Mouse (Mus musculus) left cerebral cortex, postnatal 10 days (tissue): ENCODE data around the gene Cdipt. TPM values are rescaled to one million over a fixed set of nuclear protein-coding genes. Genes with fewer than 3 reads are reported as not detected.
A peak's percentile ranks its signal among the peaks of the same experiment; 100 is the strongest.

ENCODE experiments used
- DNase-seq, 2 experiments: peaks; one replicate each; pipeline ENCODE4 v3.0.0; 2021 to 2022; ENCODE audit warnings: low spot score in 2 of 2, mixed read lengths in 1 of 2; ENCODE audit errors: extremely low spot score in 1 of 2
- intact Hi-C: fragments of 180-260 bp; cut with DNase I; formaldehyde crosslinking; loops from one replicate; pipeline ENCODE4 v1.15.1; 2025
- total RNA-seq, 2 experiments: library from RNA; stranded (reverse); gene quantifications; 2 replicates each; pipeline ENCODE4 v1.2.3; 2021

Gene Cdipt
- total RNA-seq: 100 to 1,000 TPM; 163 to 166 TPM

DNA sequence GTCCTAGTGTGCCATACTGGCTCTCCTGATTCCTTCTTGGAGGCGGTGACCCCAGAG is at the start of gene Cdipt:
TSS of gene Cdipt (plus strand) at position 22 of the 57 bp plus-strand sequence.
- intact Hi-C loops: loop anchor here (5.0 kb wide), 1 partner anchor 42 kb away; the partner anchor contains the start of genes Pagr1a and Pagr1b

GRCm38 (mm10) chr7:126926299-126926698 is 49.4 kb upstream of the Cdipt start:
- intact Hi-C loops: no loop called here
- no peak for DNase-seq

More for the DNA sequence above, at the start of gene Cdipt:
- DNase-seq: no peak

DNA sequence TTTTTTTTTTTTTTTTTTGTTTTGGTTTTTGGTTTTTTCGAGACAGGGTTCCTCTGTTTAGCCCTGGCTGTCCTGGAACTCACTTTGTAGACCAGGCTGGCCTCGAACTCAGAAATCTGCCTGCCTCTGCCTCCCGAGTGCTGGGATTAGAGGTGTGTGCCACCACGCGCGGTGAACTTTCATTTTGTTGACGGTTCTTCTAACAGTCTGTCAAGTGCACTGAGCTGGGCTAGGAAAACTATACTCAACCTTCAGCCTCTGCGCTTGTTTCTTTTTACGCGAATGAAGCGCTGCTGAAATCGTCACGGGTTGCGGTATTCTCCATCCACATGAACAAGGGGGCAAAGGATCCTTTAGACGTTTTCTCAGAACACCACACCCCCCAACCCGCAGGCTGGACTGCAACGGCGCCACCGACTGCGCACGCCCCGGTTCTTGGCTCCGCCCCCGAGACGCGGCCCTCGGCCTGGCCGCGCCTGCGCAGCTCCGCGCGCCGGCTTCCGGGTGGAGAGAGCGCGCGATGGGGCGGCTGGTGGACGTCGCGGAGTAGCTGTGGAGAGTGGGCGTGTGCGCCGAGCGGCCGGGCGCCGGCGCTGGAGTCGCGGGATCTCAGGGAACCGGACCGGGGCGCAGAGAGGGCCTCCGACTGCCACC is 47.2 kb upstream of the Cdipt start, which contains the start of gene Kctd13:
TSS of gene Kctd13 (plus strand) at position 496 of the 654 bp plus-strand sequence.
- DNase-seq: peak; percentile 83 to 95
- intact Hi-C loops: loop anchor here (1.0 kb wide), 1 partner anchor 30 kb away; no protein-coding TSS in a partner anchor

- intact Hi-C loops: no loop called here
- no peak for DNase-seq
Measured at GRCm38 (mm10) chr7:126929046-126929445, 46.7 kb upstream of the Cdipt start.

DNA sequence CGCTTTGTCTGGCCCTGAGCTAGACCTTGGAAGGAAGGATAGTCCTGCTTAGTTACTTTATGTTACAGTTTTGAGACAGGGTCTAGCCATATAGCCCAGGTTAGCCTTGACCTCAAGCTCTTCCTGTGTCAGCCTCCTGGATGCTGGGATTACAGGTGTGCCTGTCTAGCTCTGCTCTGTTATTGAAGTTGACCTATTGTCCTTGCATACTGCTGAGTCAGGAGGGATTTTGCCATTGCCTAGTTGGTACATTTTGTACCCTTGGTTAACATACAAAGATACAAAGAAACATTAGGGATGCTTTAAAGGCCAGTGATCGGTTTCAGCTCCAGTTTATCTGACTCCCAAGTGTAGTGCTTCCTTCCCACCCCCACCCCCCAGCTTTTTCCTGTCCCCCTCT is 43.1 kb upstream of the Cdipt start:
- DNase-seq: no peak
- intact Hi-C loops: no loop called here

GRCm38 (mm10) chr7:126941171-126941570 is 34.5 kb upstream of the Cdipt start:
- no peak for DNase-seq
- intact Hi-C loops: no loop called here

DNA sequence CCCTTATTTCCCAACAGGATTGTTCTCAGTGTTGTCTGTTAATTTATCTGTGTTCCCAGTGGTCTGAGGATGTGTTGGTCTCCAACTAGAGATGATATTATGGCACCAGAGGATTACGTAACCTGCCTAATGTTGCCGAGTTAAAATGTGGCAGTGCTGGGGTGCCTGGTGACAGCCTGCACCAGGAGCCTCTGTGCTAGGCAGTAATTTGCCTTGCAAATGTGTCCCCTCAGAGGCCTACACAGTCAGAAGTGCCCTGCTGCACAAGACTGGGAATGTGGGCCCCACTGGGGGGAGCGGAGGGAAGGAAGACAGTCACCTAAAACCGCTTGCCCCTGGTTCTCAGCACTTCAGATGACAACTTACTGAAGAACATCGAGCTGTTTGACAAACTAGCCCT is 33.9 kb upstream of the Cdipt start:
- no peak for DNase-seq
- intact Hi-C loops: no loop called here

GRCm38 (mm10) chr7:126946530-126946929 is 29.2 kb upstream of the Cdipt start:
- peak in 1 of 2 experiments; percentile 62 for DNase-seq
- intact Hi-C loops: no loop called here

- intact Hi-C loops: loop anchor here (2.0 kb wide), 1 partner anchor 156 kb away; no protein-coding TSS in a partner anchor
- no peak for DNase-seq
Measured at GRCm38 (mm10) chr7:126948626-126949025, 27.1 kb upstream of the Cdipt start.

DNA sequence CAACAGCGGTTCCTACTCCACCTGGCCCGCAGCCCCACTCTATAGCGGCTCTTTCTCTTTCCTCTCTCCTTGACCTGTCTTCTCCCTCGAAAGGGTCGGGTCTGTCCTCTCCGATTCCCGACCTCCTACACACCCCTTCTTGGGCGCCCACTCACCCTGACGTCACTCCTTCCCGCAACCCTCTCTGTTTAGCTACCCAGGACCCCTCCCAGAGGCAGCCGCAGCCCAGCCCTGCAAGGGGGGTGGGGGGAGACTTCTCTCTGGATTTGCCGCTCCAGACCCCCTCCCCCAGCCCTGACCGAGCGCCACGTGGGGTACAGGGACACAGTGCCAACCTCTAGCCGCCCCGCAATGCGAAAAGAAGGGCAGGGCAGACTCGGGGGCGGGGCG is 26.3 kb upstream of the Cdipt start, which contains the start of gene Asphd1:
TSS of gene Asphd1 (minus strand) at position 180 of the 390 bp plus-strand sequence.
- DNase-seq: peak; percentile 73 to 87
- intact Hi-C loops: loop anchor here (2.0 kb wide), 1 partner anchor 155 kb away; no protein-coding TSS in a partner anchor

DNA sequence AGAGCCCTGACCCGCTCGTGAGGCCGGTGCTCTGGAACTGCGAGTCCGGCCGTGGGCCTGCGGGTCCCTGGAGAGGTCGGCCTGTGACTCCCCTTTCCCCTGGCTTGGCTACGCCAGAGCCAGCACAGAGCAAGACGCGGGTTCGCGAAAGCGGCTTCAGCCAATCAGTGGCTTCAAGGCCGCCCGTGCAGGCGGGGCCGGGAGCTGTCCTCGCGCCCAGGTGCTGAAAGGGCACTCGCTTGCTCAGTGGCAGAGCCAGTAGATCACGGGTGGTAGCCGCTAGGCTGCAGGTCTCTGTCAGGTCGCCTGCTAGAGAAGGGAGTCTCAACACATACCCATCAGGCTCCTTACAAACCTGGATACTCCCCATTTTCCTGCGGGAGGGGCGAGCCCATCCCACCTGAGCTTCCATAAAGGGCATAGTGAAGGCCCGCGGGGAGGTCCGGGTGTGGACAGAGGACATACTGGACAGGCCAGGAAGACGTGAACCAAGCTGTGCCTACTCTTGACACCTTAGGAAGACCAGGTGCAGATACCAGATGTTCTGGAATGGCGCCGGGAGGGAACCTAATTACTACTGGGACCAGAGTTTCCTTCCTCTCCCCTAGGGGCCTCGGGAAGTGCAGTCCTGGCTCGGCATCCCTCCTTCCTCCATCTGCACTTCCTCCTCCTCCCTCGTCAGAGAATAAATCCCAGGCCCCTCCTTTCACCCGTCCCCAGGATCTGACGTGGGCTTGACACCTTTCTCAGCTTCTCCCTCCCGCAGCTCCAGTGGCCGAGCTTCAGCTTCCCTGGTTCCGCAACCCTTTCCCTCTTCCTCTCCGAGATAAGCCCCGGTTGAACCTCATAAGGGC is 25.7 kb upstream of the Cdipt start, which contains the start of gene Sez6l2:
TSS of gene Sez6l2 (plus strand) at position 771 of the 854 bp plus-strand sequence.
- intact Hi-C loops: loop anchor here (2.0 kb wide), 1 partner anchor 155 kb away; no protein-coding TSS in a partner anchor
- DNase-seq: peak; percentile 76 to 91

DNA sequence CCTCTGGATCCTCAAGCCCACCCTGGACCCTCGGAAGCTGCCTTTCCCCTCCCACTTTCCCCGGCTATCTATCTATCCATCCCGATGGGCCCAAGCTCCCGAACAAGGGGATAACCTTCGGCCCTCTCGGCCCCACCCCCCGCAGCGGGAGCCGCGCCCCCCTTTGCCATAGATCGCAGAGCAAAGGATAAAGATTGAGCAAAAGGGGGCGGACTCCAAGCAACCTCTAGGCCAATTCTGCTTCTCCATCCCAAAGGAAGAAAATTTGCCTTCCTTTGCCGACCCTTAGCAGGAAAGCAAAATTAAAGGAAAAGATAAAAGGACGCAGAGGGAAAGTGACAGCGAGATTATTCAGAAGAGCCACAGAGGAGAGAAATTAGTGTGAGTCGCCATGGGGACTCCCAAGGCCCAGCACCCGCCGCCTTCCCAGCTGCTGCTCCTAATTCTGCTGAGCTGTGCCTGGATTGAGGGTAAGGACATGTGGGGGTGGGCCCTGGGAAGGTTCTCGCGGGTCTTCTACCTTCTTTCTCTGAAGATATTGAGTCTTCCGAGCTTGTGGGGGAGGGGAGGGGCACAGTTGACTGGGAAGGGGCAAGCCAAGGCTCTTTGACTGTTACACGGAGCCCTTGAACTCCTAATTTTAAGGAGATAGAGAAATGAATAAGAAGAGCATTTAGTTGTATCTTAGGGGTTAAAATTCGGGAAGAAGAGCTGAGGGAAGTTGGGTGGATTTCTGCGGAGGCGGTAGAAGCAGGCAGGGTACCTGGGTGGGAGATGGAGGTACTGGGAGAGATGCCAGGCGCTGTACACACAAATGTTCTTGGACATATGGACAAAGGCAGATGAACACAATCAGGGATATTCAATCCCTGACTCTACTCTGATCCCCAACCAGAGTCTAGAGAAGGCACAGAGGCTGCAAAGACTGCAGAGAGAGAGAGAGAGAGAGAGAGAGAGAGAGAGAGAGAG is 24.8 kb upstream of the Cdipt start:
- intact Hi-C loops: no loop called here
- peak in 1 of 2 experiments; percentile 66 for DNase-seq

DNA sequence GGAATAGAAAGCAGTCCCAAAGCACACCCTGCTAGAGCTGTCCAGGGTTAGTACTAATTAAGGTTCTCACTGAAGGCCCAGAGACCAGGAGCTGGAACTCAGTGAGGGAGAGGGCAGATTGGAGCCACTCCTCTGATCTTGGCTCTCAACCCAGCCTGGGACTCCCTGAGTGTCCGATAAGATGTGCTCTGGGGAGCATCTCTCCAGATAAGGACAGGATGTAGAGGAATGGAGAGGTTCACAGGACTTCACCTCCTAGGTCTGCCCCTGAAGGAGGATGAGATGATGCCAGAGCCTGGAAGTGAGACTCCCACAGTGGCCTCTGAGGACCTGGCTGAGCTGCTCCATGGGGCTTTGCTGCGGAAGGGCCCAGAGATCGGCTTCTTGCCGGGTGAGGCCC is 24.0 kb upstream of the Cdipt start:
- intact Hi-C loops: no loop called here
- no peak for DNase-seq

GRCm38 (mm10) chr7:126952646-126953045 is 23.1 kb upstream of the Cdipt start:
- no peak for DNase-seq
- intact Hi-C loops: no loop called here

GRCm38 (mm10) chr7:126955125-126955524 is 20.6 kb upstream of the Cdipt start:
- DNase-seq: no peak
- intact Hi-C loops: no loop called here

DNA sequence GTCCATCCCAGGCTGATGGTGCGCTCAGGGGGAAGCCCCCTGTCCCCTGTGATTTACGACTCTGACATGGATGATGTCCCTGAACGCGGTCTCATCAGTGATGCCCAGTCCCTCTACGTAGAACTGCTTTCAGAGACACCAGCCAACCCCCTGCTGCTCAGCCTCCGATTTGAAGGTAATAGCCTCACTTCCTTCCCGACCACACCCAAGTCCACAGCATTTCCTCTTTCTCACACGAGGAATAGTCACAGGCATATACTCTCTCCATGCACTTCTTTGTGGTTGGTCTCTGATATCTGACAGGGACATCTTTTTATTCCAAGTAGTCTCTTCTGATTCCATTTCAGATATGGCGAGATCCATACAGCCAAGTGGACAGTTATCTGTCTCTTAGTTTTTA is 15.9 kb upstream of the Cdipt start:
- no peak for DNase-seq
- intact Hi-C loops: loop anchor here (5.0 kb wide), 1 partner anchor 82 kb away; no protein-coding TSS in a partner anchor

DNA sequence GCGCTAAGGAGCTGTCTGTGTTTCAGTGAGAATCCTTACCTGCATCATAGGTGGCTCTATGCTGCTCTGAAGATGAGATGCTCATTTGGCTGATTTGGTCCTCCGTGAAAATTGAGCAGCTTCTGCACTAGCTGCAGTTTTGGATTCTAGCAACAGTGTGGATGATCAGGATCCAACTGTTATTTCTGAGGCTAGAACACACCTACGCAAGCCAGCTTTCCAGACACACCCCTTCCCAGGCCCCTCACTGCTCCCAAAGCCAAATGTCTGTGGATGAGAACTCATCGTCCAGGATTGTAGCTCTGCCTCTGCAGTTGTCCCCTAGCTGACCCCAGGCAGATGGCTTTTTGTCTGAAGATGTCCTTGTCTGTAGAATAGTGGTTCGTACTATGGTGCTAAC is 14.6 kb upstream of the Cdipt start:
- DNase-seq: no peak
- intact Hi-C loops: loop anchor here (5.0 kb wide), 1 partner anchor 84 kb away; no protein-coding TSS in a partner anchor

DNA sequence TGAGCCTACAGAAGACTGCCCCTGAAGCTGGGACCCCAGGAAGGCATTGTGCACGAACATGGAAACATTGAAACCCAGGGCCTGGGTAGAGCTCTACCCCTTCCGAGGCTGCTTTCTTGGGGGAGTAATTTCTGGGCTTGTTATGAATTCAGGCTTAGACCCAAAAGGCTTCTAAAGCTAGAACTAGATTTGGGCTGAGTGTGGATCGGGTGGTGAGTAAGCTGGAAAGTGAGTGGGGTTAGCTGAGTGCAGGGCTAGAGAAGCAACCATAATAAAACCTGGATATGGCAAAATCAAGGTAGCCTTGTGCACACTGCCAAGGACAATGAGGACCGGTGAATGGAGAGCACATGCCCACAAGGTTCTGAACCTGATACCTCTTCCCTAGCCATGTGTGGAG is 13.7 kb upstream of the Cdipt start:
- intact Hi-C loops: loop anchor here (5.0 kb wide), 1 partner anchor 85 kb away; no protein-coding TSS in a partner anchor
- DNase-seq: no peak
